Mouse (Mus musculus) intestine, embryonic 16.5 days (tissue): ENCODE data around the gene Rmnd5b. TPM values are rescaled to one million over a fixed set of nuclear protein-coding genes. Genes with fewer than 3 reads are reported as not detected.

Source experiments
- ATAC-seq: fragments of 200-750 bp; cut with Nextera tagmentation; 2 replicates; pipeline ENCODE4 v1.8.0; 2017; ENCODE audit warnings: moderate TSS enrichment, moderate library complexity
- H3K27ac ChIP-seq: fragments of 300-500 bp; sonication (generic); 2 replicates; pipeline ENCODE4 v1.5.1; 2014; ENCODE audit warnings: mild to moderate bottlenecking, low read length
- H3K27me3 ChIP-seq: fragments of 300-500 bp; sonication (generic); replicated peaks from 2 replicates; pipeline ENCODE4 v1.6.1; 2014; ENCODE audit warnings: low read length, control low read depth, mixed read lengths; ENCODE audit not compliant: control insufficient read depth, insufficient read depth
- H3K36me3 ChIP-seq: fragments of 300-500 bp; sonication (generic); 2 replicates; pipeline ENCODE4 v1.6.1; 2014; ENCODE audit warnings: low read length, control low read depth; ENCODE audit not compliant: control insufficient read depth, insufficient read depth
- H3K4me1 ChIP-seq: fragments of 300-500 bp; sonication (generic); 2 replicates; pipeline ENCODE4 v1.6.1; 2014; ENCODE audit warnings: low read length, control low read depth, mixed read lengths; ENCODE audit not compliant: control insufficient read depth, insufficient read depth
- H3K4me2 ChIP-seq: fragments of 300-500 bp; sonication (generic); 2 replicates; pipeline ENCODE4 v1.6.1; 2014; ENCODE audit warnings: low read depth, low read length, control low read depth
- H3K4me3 ChIP-seq: fragments of 300-500 bp; sonication (generic); 2 replicates; pipeline ENCODE4 v1.5.1; 2014; ENCODE audit warnings: mild to moderate bottlenecking, low read length
- H3K9ac ChIP-seq: fragments of 300-500 bp; sonication (generic); 2 replicates; pipeline ENCODE4 v1.6.1; 2014; ENCODE audit warnings: low read depth, low read length
- H3K9me3 ChIP-seq: fragments of 300-500 bp; sonication (generic); 2 replicates; pipeline ENCODE4 v1.6.1; 2016; ENCODE audit warnings: low read length, control low read depth; ENCODE audit not compliant: control insufficient read depth
- WGBS: fragments of 180-500 bp; shearing (Covaris S2); extraction: QIAGEN DNeasy Blood & Tissue Kit; methylation state at CpG from one replicate; pipeline ENCODE4 v1.1.7; 2014; 5-methylcytosine and 5-hydroxymethylcytosine counted together
- polyA plus RNA-seq: library from polyadenylated mRNA; unstranded; fragments of >200 nt; fragmentation: Nextera tagmentation; extraction: Ambion mirVana; gene quantifications from 2 replicates; pipeline ENCODE4 v1.2.1, GENCODE M21; 2015

The Rmnd5b gene
- polyA plus RNA-seq, 1 experiment from 2014 or later: 44.4 TPM

DNA sequence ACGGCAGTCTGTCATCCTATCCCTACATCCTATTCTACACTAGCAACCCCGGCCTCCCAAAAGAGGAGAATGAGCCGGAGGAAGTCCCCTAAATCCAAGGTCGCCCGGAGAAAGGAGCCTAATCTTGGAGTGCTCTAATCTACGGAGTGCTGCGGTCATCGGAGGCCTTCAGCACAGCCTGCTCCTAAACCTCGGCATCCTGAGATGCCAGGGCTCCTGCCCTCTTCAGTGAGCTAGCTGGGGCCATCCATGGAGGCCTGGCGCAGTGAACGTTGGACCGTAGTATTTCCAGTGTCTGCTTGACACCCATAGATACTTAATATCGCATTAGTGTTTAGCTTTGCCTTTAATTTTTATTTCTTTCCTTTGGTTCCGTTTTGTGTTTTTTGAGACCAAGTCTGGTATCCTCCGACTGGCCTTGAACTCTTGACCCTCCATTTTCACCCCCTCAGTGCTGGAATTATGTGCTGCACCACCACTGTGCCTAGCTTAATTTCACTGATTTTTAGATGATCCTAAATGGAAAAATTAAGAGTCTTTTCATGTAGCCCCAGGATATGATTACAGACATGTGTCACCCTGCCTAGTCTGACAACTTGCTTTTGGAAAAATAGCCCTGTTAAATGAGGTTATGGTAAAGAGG, 28.5 kb downstream of the Rmnd5b start:
- Histone ChIP-seq H3K36me3 (peaks cover 16% of the 10 kb centered on the region), H3K27ac (peak overlapping the region; percentile 88), H3K9ac (peak overlapping the region; percentile 77), H3K4me1 (peaks cover 32% of the 10 kb centered on the region), H3K27me3 (no peaks in the 10 kb centered on the region), H3K4me2 (peak overlapping the region; percentile 82), H3K9me3 (no peaks in the 10 kb centered on the region), H3K4me3 (peak overlapping the region; percentile 94)
- WGBS: 7% methylated on average over 15 of the region's 15 CpGs
- ATAC-seq: peak; percentile 57

DNA sequence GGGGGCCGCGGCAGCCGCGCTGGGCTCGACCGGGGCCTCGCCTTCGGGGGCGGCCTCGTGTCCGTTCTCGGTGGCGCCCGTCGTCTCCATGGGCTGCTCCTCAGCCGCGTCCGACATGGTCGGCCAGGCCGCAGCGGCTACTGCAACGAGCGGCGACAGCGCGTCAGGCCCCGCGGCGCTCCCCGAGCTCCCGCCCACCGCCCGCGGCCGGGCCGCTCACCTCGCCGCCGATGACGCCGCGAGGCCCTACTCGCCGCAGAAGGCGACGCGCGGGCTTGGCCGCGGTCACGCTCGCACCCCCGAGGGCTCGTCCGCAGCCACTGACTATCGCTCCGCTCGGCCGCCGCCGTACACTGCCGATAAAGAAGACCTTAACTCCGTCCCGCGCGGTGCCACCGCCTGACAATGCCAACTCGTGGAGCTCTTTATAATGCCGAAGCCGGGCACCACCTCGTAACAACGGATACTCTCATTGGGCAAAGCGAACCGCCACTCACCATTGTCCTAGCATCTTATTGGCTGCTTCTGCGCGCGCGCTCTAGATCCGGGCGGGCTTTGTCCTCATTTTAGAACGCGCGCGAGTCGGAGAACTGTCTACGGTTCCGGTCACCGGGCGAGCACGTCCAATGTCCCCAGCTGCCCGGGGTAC, 29.1 kb downstream of the Rmnd5b start, which contains the start of gene Hnrnpab:
Gene Hnrnpab (minus strand): TSS at position 401 of the 649 bp plus-strand sequence.
- Histone ChIP-seq H3K4me1 (peaks cover 36% of the 10 kb centered on the region), H3K27ac (peak within 1 kb of the TSS; percentile 94), H3K4me2 (peak within 1 kb of the TSS; percentile 92), H3K27me3 (no peaks in the 10 kb centered on the region), H3K4me3 (peak within 1 kb of the TSS; percentile 94), H3K36me3 (peaks cover 23% of the 10 kb centered on the region), H3K9ac (peak within 1 kb of the TSS; percentile 99), H3K9me3 (no peaks in the 10 kb centered on the region)
- under 1% methylated on average over 86 of the region's 91 CpGs for WGBS
- ATAC-seq: peak; percentile 90

DNA sequence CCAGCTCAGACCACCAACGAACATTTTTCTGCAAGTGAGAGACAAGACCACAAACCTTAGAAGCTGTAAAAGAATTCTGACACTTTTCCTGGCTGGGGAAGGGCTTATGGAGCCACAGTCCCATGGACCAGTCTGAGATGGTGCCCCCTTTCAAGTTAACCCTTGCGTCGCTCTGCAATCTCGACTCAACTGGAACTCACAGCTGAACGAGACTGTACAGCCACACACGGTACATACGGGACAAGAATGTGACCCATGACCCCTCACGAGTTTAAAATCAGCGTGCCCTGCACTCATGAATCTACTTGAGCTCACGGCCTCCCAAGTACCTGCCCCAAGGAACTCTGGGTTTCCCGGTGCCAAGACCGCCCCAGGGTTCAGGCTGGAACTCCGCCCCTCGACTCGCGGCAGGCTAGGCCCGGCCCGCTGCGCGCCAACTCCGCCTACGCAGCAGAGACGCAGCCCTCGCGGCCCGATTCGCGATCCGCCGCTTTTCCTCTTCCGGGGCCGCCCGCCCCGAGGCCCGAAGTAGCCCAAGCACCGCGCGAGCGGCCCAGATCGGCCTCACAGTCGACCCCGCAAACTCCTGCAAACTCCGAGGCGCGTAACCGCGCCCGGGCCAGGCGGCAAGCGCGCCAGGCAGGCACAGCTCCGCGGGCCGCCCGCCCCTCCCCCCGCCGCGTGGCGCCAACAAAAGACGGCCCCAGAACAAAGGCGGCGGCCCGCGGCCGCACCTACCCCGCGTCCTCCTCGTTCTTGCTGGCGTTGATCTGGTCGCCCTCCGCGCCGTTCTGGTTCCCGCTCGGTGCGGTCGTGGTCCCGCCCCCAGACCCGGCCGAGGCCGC, 29.9 kb downstream of the Rmnd5b start:
- peaks cover 30% of the 10 kb centered on the region for H3K36me3 ChIP-seq

DNA sequence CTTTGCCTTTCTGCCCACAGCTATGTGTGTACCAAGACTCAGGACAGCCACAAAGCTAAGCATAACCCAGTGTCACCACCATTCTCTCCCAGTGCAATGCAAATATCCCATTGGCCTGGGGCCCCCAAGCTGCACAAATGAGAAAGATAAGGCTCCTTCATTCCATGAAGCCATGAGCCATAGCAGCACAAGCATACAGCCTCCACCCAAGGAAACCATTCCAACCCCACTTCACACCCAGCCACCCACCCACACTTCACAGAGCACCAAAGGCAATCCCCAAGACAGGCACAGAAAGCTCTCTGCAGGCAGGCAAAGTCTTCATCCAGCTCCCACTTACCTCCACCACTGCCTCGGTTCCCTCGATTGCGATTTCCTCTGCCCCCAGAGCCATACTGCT, 33.4 kb downstream of the Rmnd5b start:
- Histone ChIP-seq H3K27me3 (no peaks in the 10 kb centered on the region), H3K4me1 (peaks cover 29% of the 10 kb centered on the region), H3K4me2 (no peak overlapping the region), H3K4me3 (no peak overlapping the region), H3K27ac (no peak overlapping the region), H3K9ac (peak overlapping the region; percentile 6; the same call in 1 of the 2 replicates), H3K9me3 (no peaks in the 10 kb centered on the region), H3K36me3 (peaks cover 41% of the 10 kb centered on the region)
- WGBS: 89% methylated on average over 3 of the region's 3 CpGs
- no peak for ATAC-seq

More for the DNA sequence above, 29.9 kb downstream of the Rmnd5b start:
- Histone ChIP-seq H3K4me3 (peak overlapping the region; percentile 94), H3K4me2 (peak overlapping the region; percentile 92), H3K27ac (peak overlapping the region; percentile 94), H3K27me3 (no peaks in the 10 kb centered on the region), H3K9ac (peak overlapping the region; percentile 99), H3K4me1 (peaks cover 36% of the 10 kb centered on the region), H3K9me3 (no peaks in the 10 kb centered on the region)
- ATAC-seq: peak; percentile 82
- WGBS: under 1% methylated on average over 71 of the region's 81 CpGs

DNA sequence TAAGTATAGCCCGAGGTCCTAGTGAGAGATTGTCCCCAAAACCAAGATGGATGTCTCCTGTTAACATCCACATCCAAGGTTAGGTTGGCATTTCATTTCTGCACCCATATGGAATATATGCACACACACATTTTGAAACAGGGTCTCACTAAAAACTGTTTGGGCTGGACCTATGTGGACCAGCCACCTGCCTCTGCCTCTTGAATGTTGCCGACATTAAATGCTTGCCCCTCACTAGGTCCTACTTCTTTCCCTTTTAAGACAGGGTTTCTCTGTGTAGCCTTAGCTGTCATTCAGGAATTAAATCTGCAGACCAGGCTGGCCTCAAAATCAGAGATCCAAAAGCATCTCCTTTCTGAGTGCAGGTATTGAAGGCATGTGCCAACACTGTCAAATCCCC, 38.1 kb downstream of the Rmnd5b start:
- Histone ChIP-seq H3K4me3 (no peak overlapping the region), H3K4me1 (peaks cover 8% of the 10 kb centered on the region; the same call in 1 of the 2 replicates), H3K9ac (no peak overlapping the region), H3K4me2 (no peak overlapping the region), H3K27me3 (no peaks in the 10 kb centered on the region), H3K36me3 (peaks cover 39% of the 10 kb centered on the region), H3K9me3 (no peaks in the 10 kb centered on the region), H3K27ac (no peak overlapping the region)
- no peak for ATAC-seq
- WGBS: 82% methylated on average over 2 of the region's 2 CpGs

DNA sequence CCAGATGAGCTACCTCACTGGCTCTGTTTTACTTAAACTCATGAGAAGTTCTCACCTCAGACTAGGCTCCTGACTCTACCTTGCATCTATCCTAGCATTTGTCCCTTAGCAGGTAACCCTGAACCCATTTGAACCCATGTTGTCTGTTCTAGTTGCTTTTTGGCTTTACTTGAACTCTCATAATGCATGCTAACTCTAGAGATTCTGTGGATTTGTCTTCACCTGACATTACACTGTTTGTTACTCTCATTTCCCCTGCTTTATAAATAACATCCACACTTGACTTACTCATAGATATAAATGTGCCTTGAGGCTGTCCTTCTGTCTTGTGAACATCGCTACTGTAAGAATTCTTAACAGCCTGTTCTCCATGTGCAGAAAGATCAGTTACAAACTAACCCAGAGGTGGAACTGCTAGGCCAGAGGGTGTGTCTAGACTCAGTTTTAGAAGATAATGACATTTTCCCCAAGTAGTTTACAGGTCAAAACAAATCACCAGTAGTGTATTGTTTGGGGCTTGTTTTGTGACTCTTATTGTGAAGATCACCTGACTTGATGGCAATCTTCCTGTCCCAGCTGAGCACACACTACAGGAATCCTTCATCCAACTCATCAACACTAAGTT, 40.1 kb downstream of the Rmnd5b start:
- no peaks in the 10 kb centered on the region for H3K9me3 ChIP-seq
- WGBS: 82% methylated on average over 1 of the region's 1 CpGs
- no peak overlapping the region for H3K4me3 ChIP-seq
- H3K27ac ChIP-seq: no peak overlapping the region
- no peak for ATAC-seq
- H3K27me3 ChIP-seq: no peaks in the 10 kb centered on the region
- H3K4me1 ChIP-seq: 0 out of 2 replicates have a peak, but pooled peaks cover 3% of the 10 kb centered on the region
- H3K36me3 ChIP-seq: peaks cover 22% of the 10 kb centered on the region; the same call in 1 of the 2 replicates
- no peak overlapping the region for H3K9ac ChIP-seq
- H3K4me2 ChIP-seq: no peak overlapping the region

DNA sequence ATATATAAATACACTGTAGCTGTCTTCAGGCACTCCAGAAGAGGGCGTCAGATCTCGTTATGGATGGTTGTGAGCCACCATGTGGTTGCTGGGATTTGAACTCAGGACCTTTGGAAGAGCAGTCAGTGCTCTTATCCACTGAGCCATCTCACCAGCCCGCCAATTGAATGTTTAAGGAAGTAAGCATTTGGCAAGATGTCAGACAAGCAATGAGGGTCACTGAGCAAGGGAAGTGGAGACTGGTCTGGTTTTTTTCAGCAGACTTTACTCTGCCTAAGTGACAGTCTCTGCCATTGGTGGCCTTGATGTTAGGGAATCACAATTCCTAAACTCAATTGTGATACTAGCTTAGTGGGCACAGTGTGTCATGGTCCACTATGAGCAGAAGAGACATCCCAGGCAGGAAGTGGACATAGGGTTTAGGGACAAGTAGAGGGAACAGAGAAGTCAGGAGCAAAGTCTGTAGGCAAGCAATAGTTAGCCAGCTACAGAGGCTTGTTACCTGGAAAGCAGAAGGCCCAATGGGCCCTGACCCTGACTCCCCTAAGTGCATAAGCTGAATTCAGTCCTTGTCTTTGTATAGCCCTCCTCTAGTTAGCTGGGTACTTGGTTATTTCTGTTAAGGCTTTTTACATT, 40.9 kb downstream of the Rmnd5b start:
- no peak overlapping the region for H3K9ac ChIP-seq
- H3K4me3 ChIP-seq: no peak overlapping the region
- 0 out of 2 replicates have a peak, but pooled peaks cover 3% of the 10 kb centered on the region for H3K4me1 ChIP-seq
- ATAC-seq: no peak
- H3K9me3 ChIP-seq: no peaks in the 10 kb centered on the region
- peaks cover 22% of the 10 kb centered on the region; the same call in 1 of the 2 replicates for H3K36me3 ChIP-seq
- H3K4me2 ChIP-seq: no peak overlapping the region
- 59% methylated on average over 3 of the region's 3 CpGs for WGBS
- no peaks in the 10 kb centered on the region for H3K27me3 ChIP-seq
- H3K27ac ChIP-seq: 0 out of 2 replicates have a peak overlapping the region, but pooled peaks have one; percentile 21

DNA sequence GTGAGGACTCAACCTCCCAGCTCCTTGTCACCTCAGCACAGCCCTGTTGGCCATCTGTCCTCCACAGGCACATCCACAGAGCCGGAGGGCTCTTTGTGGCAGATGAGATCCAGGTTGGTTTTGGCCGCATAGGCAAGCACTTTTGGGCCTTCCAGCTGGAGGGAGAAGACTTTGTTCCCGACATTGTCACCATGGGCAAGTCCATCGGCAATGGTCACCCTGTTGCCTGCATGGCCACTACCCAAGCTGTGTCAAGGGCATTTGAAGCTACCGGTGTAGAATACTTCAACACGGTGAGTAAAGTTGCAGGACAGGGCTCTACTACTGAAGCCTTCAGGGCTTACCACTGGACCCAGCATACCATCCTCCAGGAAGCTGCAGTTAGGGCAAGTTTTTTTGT, 41.8 kb downstream of the Rmnd5b start:
- H3K4me2 ChIP-seq: no peak overlapping the region
- H3K9me3 ChIP-seq: no peaks in the 10 kb centered on the region
- 0 out of 2 replicates have a peak, but pooled peaks cover 3% of the 10 kb centered on the region for H3K4me1 ChIP-seq
- 93% methylated on average over 6 of the region's 6 CpGs for WGBS
- no peaks in the 10 kb centered on the region for H3K27me3 ChIP-seq
- ATAC-seq: no peak
- no peak overlapping the region for H3K4me3 ChIP-seq
- peaks cover 25% of the 10 kb centered on the region; the same call in 1 of the 2 replicates for H3K36me3 ChIP-seq
- H3K27ac ChIP-seq: no peak overlapping the region
- no peak overlapping the region for H3K9ac ChIP-seq
